Mouse (Mus musculus): ENCODE measurements around the gene Ddc.
A peak's percentile ranks its signal among the peaks of the same experiment; 100 is the strongest.

Gene Ddc

GRCm38 (mm10) chr11:11897645-11898357 lies at the start of gene Ddc:
Gene Ddc (minus strand): TSS chr11:11898144.
- no peak for DNase-seq (ENCODE audit: low spot score in 2 of 2)

GRCm38 (mm10) chr11:11945766-11946165 lies 47.8 kb upstream of the Ddc start:
- no peak for DNase-seq (ENCODE audit: low spot score in 2 of 2)

- no peak for DNase-seq (ENCODE audit: low spot score in 2 of 2)
Observed at GRCm38 (mm10) chr11:11944814-11945213, 46.9 kb upstream of the Ddc start.

DNA sequence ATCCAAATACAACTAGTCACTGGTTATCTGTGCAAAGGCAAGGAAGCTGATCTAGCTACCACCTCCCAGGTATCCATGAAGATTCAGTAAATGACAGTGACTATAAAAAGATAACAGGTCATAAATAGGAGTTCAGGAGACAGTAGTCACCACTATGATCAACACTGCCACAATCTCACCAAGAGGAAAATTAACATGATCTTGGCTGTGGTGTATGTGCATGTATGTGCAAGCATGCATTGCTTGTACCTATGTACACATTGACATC lies 46.1 kb upstream of the Ddc start:
- no peak for DNase-seq (ENCODE audit: low spot score in 2 of 2)

GRCm38 (mm10) chr11:11943240-11944081 lies 45.5 kb upstream of the Ddc start:
- no peak for DNase-seq (ENCODE audit: low spot score in 2 of 2)

DNA sequence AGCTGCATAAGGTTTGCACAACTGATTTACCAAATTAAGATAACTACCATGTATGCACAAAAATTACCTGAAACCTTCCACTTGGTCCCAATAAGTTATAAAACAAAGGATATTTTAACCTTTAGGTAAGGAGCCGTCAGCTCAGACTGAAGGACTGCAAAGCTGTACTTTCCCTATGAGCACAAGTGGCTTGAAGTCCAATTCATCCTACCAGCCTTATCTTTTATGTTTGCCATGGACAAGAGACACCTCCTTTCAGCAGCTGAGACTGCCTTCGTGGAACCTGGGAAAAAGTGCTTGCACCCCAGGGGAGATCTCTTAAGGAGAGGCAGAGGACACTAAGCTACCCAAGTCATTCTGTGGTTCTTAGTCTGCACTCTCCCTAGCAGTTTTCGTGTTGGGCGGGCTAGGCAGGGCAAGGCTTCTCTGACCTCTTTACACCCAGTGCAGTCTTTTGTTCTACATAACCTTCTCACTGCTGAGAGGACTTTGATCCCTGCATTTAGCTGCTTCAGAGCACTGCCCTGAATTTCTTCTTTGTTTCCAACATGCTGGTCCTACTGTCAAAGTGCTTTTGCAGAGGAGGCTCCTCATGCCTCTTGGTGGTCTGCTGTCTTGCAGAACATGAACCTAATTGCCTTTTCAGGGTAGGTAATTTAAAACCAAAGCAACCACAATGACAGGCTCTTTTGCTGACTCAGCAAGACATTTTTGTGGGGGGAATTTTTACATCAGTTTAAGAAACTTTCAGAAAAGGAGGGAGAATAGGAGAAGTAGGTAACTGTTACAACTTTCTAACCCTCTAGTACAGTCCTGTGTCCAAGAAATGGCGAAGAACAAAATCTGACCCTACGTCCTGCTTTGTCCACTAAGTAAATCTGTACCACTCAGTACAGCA lies 44.6 kb upstream of the Ddc start:
- no peak for DNase-seq (ENCODE audit: low spot score in 2 of 2)

- DNase-seq (ENCODE audit: low spot score in 2 of 2), result no peak
Observed at GRCm38 (mm10) chr11:11940833-11941681, 43.1 kb upstream of the Ddc start.

GRCm38 (mm10) chr11:11939611-11940010 lies 41.7 kb upstream of the Ddc start:
- no peak for DNase-seq (ENCODE audit: low spot score in 2 of 2)

DNA sequence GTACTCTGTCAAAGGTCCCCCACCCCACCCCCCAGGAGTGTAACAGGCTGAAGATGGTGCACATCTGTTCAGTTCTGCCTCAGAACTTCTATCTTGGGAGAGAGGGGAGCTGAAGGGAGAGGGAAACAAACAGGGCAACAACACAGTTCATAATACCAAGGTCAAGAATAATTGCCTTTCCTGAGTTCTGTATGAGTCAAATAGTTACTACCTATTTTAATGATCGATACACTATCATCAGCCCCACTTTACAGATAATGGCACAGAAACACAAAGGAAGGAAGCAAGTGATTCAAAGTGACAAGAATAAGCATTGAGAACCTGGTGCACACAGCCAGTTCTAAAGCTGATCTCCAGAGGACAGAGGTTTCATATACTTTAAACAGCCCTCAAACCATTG lies 40.6 kb upstream of the Ddc start:
- no peak for DNase-seq (ENCODE audit: low spot score in 2 of 2)

DNA sequence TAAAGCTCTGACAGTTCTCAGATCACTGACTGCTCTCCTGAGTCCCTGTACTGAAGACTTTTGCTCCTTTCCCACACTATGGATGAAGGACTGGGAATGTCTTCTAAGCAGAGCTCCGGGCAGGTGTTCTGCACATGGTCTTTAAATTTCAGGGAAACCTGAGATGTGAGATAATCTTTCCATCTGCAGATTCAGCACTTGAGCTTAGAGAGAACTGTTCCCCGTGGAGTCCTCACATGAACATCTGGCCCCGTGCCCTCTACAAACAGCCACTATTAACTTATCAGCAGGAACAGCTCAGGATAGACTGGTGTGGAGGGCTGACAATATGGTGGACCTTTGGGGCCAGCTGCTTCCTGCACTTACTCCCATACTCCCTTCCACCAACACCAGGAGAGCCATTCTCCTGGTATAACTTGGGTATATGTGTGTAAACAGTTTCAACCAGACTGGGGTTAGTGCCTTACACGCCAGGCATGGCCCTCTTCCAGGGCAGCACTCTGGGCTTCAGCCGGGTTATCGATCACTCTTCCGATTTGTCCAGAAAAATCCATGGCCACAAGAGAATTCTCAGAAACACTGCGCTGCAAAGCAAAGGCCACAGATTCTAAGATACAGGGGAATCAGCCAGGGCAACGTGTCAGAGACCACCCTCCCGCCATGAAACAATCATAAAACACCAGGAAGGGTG lies 39.5 kb upstream of the Ddc start:
- DNase-seq (ENCODE audit: low spot score in 2 of 2), result peak in 1 of 2 experiments; percentile 50

- DNase-seq (ENCODE audit: low spot score in 2 of 2), result peak in 1 of 2 experiments; percentile 52
Observed at GRCm38 (mm10) chr11:11934808-11935207, 36.9 kb upstream of the Ddc start.

DNA sequence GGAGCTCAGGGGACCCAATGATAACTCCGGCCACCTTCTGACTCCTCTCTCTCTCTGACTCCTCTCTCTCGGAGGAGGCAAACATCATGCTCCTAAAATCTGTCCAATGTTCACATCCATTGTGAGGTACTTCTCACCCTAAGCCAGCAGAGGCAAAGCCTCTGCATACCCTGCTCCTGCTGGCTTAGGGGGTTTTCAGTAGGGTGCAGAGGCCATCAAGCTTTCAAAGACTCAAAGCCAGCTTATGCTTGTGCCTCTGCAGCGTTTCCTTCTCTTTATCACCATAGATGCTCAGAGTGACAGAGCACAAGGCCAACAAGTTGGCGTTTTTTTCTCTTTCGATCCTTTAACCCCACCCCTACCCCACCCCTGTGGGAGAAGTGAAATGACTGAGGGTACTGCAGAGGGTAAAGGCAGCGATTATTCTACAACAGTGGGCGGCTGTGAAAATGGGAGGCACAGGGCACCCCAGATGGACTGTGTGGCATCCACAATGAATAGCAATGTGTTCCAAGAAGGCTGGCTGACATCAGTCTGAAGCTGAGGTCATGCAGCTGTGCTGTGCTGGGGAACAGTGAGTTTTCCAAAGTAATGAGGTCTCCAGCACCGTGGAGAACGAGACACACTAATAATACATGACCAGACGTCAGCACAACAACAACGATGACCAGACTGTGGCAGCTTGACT lies 34.3 kb upstream of the Ddc start:
- no peak for DNase-seq (ENCODE audit: low spot score in 2 of 2)

DNA sequence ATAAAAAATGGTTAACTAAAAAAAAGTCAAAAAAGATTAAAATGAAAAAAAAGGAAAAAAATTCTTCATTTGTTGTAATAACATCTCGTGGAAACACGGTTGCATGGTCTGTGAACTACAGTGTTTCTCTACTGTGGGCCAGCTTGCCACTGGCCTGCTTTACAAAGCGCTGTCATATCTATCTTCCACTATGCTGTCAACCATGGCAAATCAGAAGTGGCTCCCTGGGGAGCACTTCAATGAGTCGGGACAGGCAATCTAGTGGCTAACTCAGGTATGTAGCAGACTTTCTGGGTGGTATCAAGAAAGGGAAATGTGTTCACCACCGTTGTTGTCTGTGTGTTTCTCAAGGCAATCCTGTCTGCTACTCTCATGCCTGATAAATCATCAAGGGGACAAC lies 33.7 kb upstream of the Ddc start:
- no peak for DNase-seq (ENCODE audit: low spot score in 2 of 2)

DNA sequence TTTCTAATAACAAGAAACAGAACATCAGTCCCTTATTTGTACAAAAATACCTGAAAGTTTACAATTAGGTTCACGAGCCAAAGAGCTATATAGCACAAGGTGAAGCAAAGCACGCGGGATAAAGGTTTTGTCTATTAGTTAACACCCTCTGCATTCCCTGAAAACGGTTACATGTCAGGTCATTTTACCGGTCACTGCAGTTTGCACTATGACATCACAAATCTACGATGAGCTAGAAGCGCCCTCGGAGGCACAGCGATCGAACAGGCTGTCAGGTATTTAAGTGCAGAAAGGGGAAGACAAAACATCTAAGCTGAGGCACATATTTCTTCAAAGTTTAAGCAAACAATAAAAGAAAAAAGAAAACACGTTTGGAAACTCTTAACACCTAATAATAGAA lies 32.6 kb upstream of the Ddc start:
- peak in 1 of 2 experiments; percentile 57 for DNase-seq (ENCODE audit: low spot score in 2 of 2)

- DNase-seq (ENCODE audit: low spot score in 2 of 2), result no peak
Observed at GRCm38 (mm10) chr11:11929059-11929458, 31.1 kb upstream of the Ddc start.

DNA sequence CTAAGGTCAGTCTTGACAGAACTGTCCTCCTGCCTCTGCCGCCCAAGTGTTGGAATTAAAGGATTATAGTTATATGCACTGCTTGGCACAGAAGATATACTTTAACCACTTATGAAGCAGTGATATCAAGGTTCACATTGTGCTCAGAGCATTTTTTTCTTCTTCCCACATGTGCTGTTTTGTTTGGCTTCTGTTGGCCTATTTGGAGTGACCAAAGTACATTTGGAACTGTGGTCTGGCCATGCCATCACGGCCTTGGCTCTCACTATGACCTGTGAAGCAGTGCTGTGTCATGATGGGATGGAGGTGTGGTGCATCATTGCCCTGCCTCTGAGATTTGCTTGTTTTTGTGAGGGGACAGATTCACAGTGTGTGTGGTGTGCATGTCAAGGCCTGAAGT lies 30.6 kb upstream of the Ddc start:
- DNase-seq (ENCODE audit: low spot score in 2 of 2), result no peak

DNA sequence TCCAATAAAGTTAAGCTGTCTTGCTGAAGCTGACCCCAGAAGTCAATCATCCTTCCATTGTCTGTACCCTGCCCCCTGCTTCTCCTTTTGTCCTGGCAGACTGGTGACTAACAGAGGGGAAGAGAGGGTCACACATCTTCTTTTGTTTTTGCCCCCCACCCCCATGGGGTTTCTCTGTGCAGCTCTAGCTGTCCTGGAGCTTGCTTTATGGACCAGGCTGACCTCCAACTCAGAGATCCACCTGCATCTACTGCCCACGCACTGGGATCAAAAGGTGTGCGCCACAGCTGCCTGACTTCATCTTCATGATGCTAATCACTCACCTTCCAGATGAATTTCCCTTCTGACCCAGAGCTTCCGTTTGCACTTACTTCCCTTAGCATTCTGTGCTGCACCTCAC lies 26.0 kb upstream of the Ddc start:
- DNase-seq (ENCODE audit: low spot score in 2 of 2), result peak in 1 of 2 experiments; percentile 51

DNA sequence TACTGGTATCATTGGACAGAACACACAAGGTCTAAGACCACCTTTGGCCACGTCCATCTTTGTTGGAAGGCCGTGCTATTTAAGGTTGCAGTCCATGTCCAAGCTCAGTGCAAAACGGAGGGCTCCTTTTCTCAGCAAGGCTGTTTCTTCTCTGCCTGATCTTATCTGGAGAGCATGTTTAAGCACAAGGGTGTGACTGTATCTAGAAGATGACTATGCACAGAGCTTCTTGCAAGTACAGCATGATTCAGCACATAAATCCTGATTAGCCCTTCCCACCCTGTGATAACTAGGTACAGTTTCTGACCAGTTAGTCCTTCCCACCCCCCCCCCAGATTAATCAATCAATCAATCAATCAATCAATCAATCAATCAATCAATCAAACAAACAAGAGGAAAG lies 25.4 kb upstream of the Ddc start:
- DNase-seq (ENCODE audit: low spot score in 2 of 2), result no peak

DNA sequence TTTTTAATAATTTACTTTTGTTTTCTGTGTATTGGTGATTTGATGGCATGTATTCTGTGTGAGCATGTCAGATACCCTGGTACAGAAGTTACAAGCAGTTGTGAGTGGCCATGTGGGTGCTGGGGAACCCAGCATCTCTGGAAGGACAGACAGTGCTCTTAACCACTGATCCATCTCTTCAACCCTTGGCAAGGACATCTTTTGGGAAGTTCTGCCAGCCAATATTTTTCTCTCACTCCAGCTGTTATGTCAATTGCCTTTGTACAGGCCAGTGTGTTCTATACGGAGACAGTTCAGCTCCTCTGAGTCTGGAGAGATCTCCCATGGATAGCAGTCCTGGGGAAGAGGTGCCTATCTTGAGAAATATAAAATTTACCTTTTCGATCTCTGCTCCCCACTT lies 24.2 kb upstream of the Ddc start:
- DNase-seq (ENCODE audit: low spot score in 2 of 2), result no peak

DNA sequence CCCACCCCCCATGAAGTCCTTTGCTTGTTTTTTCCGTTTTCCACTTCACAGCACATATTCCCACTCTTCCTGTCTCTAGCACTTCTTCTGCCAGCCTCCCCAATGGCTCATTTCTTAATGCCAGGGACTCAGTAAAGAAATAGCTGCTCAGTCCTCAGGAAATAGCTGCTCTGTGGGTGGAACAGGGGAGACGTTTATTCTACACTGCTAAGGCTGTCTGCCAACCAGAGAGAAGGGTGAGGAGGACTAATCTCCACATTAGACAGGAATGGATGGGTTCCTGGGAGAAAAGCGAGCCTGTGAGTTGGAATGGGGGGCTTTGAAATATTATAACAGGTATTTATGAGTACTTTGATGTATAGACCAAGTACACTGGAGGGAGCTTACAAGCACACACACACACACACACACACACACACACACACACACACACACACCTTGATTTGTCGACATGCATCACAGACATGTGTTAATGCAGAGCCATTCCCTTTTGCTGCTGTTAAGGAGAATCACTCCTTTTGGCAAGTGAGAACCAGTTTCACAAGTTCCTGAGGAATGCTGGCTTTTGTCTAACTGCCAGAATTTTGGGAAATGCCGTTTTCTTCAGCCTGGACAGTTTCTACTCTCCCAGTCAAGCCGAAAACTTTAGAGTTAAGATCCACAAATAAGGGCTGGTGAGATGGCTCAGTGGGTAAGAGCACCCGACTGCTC lies 9.9 kb upstream of the Ddc start:
- no peak for DNase-seq (ENCODE audit: low spot score in 2 of 2)

Data from urinary bladder, postnatal 4 days (tissue).